Mouse (Mus musculus): ENCODE results near the gene Ppp1r15a. TPM values are rescaled to one million over a fixed set of nuclear protein-coding genes. Genes with fewer than 3 reads are reported as not detected.

The Ppp1r15a gene
- polyA plus RNA-seq, 1 experiment from 2014 or later = 17.1 TPM

DNA sequence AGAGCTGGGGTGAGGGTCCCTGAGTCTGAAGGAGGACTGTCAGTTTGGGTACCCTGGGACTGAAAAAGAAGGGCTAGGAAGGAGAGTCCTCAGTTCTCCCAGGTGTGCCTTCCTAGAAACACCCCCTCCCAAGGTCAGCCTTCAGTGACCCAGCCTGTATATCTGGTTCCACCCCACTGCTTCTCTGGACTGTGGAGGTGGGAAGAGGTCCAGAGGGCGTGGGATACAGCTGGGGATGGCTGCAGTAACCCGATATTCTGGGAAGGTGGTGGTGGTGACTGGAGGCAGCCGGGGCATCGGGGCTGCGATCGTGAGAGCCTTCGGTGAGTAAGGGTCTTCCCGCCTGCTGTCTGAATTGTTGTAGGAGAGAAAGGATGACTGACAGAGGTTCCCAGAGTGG, 28.7 kb upstream of the Ppp1r15a start, which contains the start of gene Hsd17b14:
Hsd17b14 (plus strand) TSS at position 150 of the 400 bp plus-strand sequence.
- ATAC-seq (ENCODE audit: low FRiP score) = no peak
- Histone ChIP-seq H3K4me1 (ENCODE audit: control insufficient read depth, insufficient read depth, low read length) (no peaks in the 10 kb centered on the region), H3K27ac (ENCODE audit: low read depth, low read length) (no peak within 1 kb of the TSS), H3K4me2 (no peak within 1 kb of the TSS), H3K4me3 (ENCODE audit: low read depth, low read length) (no peak within 1 kb of the TSS), H3K9ac (ENCODE audit: low read length) (no peak within 1 kb of the TSS), H3K27me3 (ENCODE audit: control insufficient read depth, insufficient read depth, low read length) (no peaks in the 10 kb centered on the region), H3K9me3 (ENCODE audit: control insufficient read depth, low read length) (no peaks in the 10 kb centered on the region), H3K36me3 (ENCODE audit: control insufficient read depth, insufficient read depth, low read length) (no peaks in the 10 kb centered on the region)
- no peak for DNase-seq (ENCODE audit: low spot score, missing footprints)
- WGBS = 47% methylated on average over 8 of the region's 8 CpGs

GRCm38 (mm10) chr7:45553990-45554389, 27.9 kb upstream of the Ppp1r15a start:
- Histone ChIP-seq H3K4me3 (ENCODE audit: low read depth, low read length) (no peak overlapping the region), H3K4me2 (no peak overlapping the region), H3K9me3 (ENCODE audit: control insufficient read depth, low read length) (no peaks in the 10 kb centered on the region), H3K27me3 (ENCODE audit: control insufficient read depth, insufficient read depth, low read length) (no peaks in the 10 kb centered on the region), H3K36me3 (ENCODE audit: control insufficient read depth, insufficient read depth, low read length) (no peaks in the 10 kb centered on the region), H3K4me1 (ENCODE audit: control insufficient read depth, insufficient read depth, low read length) (no peaks in the 10 kb centered on the region), H3K27ac (ENCODE audit: low read depth, low read length) (no peak overlapping the region), H3K9ac (ENCODE audit: low read length) (no peak overlapping the region)
- ATAC-seq (ENCODE audit: low FRiP score) = no peak
- 91% methylated on average over 2 of the region's 2 CpGs for WGBS
- no peak for DNase-seq (ENCODE audit: low spot score, missing footprints)

DNA sequence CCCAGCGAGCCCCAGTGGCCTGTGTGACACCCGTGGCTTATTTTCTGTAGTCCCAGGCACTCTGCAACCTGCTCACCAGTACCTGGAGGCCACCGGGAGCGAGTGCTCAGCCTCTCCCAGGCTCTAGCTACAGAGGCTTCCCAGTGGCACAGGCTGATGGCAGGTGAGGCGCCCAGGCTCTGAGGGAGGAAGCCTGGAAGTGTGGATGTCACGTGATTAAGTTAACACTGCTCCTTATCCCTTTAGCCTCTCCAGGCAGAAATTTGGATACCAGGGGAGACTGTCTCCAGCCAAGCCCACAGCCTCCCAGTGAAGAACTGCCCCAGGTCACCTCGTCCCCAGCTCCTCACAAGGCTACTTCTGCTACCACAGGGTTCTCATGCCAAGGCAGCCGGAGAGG, 27.5 kb upstream of the Ppp1r15a start:
- Histone ChIP-seq H3K4me1 (ENCODE audit: control insufficient read depth, insufficient read depth, low read length) (no peaks in the 10 kb centered on the region), H3K27ac (ENCODE audit: low read depth, low read length) (no peak overlapping the region), H3K27me3 (ENCODE audit: control insufficient read depth, insufficient read depth, low read length) (no peaks in the 10 kb centered on the region), H3K36me3 (ENCODE audit: control insufficient read depth, insufficient read depth, low read length) (no peaks in the 10 kb centered on the region), H3K4me2 (no peak overlapping the region), H3K9ac (ENCODE audit: low read length) (no peak overlapping the region), H3K4me3 (ENCODE audit: low read depth, low read length) (no peak overlapping the region), H3K9me3 (ENCODE audit: control insufficient read depth, low read length) (no peaks in the 10 kb centered on the region)
- DNase-seq (ENCODE audit: low spot score, missing footprints) (no peak), ATAC-seq (ENCODE audit: low FRiP score) (no peak)
- 71% methylated on average over 8 of the region's 8 CpGs for WGBS

DNA sequence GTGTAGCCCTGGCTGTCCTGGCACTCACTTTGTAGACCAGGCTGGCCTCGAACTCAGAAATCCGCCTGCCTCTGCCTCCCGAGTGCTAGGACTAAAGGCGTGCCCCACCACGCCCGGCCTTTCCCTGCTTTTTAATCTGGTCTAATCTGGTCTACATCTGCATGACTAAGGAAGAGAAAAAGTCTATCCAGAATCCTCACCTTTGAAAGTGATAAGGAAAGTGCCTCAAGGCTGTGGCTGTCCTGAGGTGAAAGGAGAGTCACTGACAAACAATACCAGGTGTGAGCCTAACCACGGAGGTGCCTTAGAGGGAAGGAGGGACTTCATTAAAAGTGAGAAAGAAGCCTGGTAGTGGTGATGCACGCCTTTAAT, 25.4 kb upstream of the Ppp1r15a start:
- H3K4me2 ChIP-seq = no peak overlapping the region
- DNase-seq (ENCODE audit: low spot score, missing footprints) = no peak
- no peaks in the 10 kb centered on the region for H3K27me3 ChIP-seq (ENCODE audit: control insufficient read depth, insufficient read depth, low read length)
- H3K4me1 ChIP-seq (ENCODE audit: control insufficient read depth, insufficient read depth, low read length) = no peaks in the 10 kb centered on the region
- WGBS = 90% methylated on average over 8 of the region's 8 CpGs
- no peaks in the 10 kb centered on the region for H3K36me3 ChIP-seq (ENCODE audit: control insufficient read depth, insufficient read depth, low read length)
- H3K9me3 ChIP-seq (ENCODE audit: control insufficient read depth, low read length) = no peaks in the 10 kb centered on the region
- H3K9ac ChIP-seq (ENCODE audit: low read length) = no peak overlapping the region
- no peak for ATAC-seq (ENCODE audit: low FRiP score)
- H3K27ac ChIP-seq (ENCODE audit: low read depth, low read length) = no peak overlapping the region
- H3K4me3 ChIP-seq (ENCODE audit: low read depth, low read length) = no peak overlapping the region

DNA sequence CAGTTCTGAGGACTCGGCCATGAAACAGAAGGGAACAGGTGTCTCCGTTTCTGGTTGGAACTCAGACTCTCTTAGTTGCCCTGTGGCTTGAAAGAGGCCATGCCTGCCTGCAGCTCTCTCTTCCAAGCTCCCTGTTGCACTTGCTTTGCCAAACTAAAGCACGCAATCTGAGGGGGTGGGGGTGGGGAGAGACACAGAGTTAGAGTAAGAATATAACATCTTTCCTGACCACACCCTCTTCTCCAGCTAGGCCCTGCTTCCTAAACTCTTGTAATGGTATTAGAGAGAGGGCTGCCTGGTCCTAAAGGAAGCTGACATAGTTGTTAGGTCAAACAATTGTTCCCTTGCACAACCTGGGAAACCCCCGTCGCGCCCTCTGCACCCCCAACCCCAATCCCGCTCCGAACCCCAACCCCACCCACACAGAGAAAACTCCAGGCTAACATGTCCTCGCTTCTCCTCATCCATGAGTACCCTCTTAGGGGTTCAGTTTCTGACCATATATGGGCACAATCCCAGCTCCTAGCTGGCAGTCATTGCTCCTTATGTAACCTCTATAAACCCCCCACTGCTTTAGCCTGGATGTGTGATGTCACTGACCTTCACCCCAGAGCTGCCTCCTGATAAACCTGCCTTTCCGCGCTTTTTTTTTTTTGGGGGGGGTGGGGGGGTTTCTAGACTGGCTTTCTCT, 24.9 kb upstream of the Ppp1r15a start:
- WGBS = 83% methylated on average over 11 of the region's 11 CpGs
- H3K9me3 ChIP-seq (ENCODE audit: control insufficient read depth, low read length) = no peaks in the 10 kb centered on the region

DNA sequence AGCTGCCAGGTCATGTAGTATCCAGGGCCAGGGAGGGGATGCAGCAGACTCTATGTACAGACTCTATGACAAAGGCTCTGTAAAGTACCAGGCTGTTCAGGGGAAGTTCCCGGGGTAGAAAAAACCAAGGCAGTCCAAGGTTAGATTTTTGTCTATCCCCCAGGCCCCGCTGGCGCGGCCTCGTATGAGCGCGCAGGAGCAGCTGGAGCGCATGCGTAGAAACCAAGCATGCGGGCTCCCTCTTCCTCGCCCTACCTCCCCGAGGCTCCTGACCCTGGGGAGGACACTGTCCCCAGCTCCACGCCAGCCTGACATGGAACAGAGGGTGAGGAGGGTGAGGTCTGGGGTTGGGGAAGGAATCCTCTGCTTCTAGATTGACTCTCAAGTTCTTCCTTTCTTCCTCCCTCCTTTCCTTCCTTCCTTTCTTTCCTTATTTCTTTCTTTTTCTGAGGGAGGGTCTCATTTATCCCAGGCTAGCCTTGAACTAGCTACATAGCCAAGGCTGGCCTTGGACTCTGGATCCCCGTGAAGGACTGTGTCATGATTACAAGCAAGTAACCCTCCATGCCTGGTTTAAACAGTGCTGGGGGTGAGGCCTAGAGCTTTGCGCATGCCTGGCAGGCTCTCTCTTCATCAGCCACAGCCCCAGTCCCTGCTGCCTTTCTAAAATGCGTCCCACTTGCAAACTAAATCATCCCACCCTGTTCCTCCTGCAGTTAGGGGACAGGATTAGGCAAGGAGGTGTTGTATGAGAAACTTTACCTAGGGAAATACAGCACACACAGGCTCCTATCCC, 23.8 kb upstream of the Ppp1r15a start:
- H3K4me2 ChIP-seq = no peak overlapping the region
- H3K9me3 ChIP-seq (ENCODE audit: control insufficient read depth, low read length) = no peaks in the 10 kb centered on the region
- no peak for ATAC-seq (ENCODE audit: low FRiP score)
- no peak overlapping the region for H3K4me3 ChIP-seq (ENCODE audit: low read depth, low read length)
- no peaks in the 10 kb centered on the region for H3K36me3 ChIP-seq (ENCODE audit: control insufficient read depth, insufficient read depth, low read length)
- DNase-seq (ENCODE audit: low spot score, missing footprints) = no peak
- no peak overlapping the region for H3K27ac ChIP-seq (ENCODE audit: low read depth, low read length)
- H3K4me1 ChIP-seq (ENCODE audit: control insufficient read depth, insufficient read depth, low read length) = no peaks in the 10 kb centered on the region
- no peaks in the 10 kb centered on the region for H3K27me3 ChIP-seq (ENCODE audit: control insufficient read depth, insufficient read depth, low read length)
- WGBS = 87% methylated on average over 16 of the region's 16 CpGs
- no peak overlapping the region for H3K9ac ChIP-seq (ENCODE audit: low read length)

More for the DNA sequence above, 24.9 kb upstream of the Ppp1r15a start:
- Histone ChIP-seq H3K9ac (ENCODE audit: low read length) (no peak overlapping the region), H3K27me3 (ENCODE audit: control insufficient read depth, insufficient read depth, low read length) (no peaks in the 10 kb centered on the region), H3K4me2 (no peak overlapping the region), H3K4me3 (ENCODE audit: low read depth, low read length) (no peak overlapping the region), H3K36me3 (ENCODE audit: control insufficient read depth, insufficient read depth, low read length) (no peaks in the 10 kb centered on the region), H3K4me1 (ENCODE audit: control insufficient read depth, insufficient read depth, low read length) (no peaks in the 10 kb centered on the region), H3K27ac (ENCODE audit: low read depth, low read length) (no peak overlapping the region)
- ATAC-seq (ENCODE audit: low FRiP score) = no peak
- no peak for DNase-seq (ENCODE audit: low spot score, missing footprints)

- no peaks in the 10 kb centered on the region for H3K36me3 ChIP-seq (ENCODE audit: control insufficient read depth, insufficient read depth, low read length)
- H3K9ac ChIP-seq (ENCODE audit: low read length) = no peak overlapping the region
- no peak overlapping the region for H3K4me3 ChIP-seq (ENCODE audit: low read depth, low read length)
- 87% methylated on average over 1 of the region's 1 CpGs for WGBS
- DNase-seq (ENCODE audit: low spot score, missing footprints) (no peak), ATAC-seq (ENCODE audit: low FRiP score) (no peak)
- no peaks in the 10 kb centered on the region for H3K9me3 ChIP-seq (ENCODE audit: control insufficient read depth, low read length)
- H3K27ac ChIP-seq (ENCODE audit: low read depth, low read length) = no peak overlapping the region
- H3K4me1 ChIP-seq (ENCODE audit: control insufficient read depth, insufficient read depth, low read length) = no peaks in the 10 kb centered on the region
- H3K27me3 ChIP-seq (ENCODE audit: control insufficient read depth, insufficient read depth, low read length) = no peaks in the 10 kb centered on the region
- no peak overlapping the region for H3K4me2 ChIP-seq
Observed at GRCm38 (mm10) chr7:45544525-45544924, 18.5 kb upstream of the Ppp1r15a start.

DNA sequence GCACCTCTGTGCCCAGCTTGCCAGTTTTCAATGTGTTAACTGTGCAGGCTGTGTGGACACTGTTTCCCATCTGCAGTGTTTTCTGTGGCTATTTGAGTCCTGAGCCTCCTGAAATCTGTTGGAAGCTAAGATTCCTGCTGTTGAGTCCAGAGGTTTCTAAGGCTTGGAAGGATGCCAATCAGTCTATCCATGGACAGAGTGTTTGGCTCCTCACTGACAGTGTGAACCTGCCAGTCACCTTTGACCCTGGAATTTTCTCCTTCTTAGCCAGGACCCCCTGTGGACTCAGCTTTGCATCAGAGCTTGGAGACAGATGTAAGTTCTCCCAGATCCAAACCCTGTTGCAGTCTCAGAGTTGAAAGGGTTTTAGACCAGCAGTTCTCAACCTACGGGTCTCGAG, 14.1 kb upstream of the Ppp1r15a start:
- Histone ChIP-seq H3K4me1 (ENCODE audit: control insufficient read depth, insufficient read depth, low read length) (peaks cover 4% of the 10 kb centered on the region), H3K36me3 (ENCODE audit: control insufficient read depth, insufficient read depth, low read length) (no peaks in the 10 kb centered on the region), H3K27ac (ENCODE audit: low read depth, low read length) (no peak overlapping the region), H3K9me3 (ENCODE audit: control insufficient read depth, low read length) (no peaks in the 10 kb centered on the region), H3K27me3 (ENCODE audit: control insufficient read depth, insufficient read depth, low read length) (no peaks in the 10 kb centered on the region), H3K4me3 (ENCODE audit: low read depth, low read length) (no peak overlapping the region), H3K9ac (ENCODE audit: low read length) (no peak overlapping the region), H3K4me2 (no peak overlapping the region)
- ATAC-seq (ENCODE audit: low FRiP score) (no peak), DNase-seq (ENCODE audit: low spot score, missing footprints) (no peak)
- 76% methylated on average over 2 of the region's 2 CpGs for WGBS

- peak; percentile 27; the same call in 1 of the 2 replicates for ATAC-seq (ENCODE audit: low FRiP score)
Observed at GRCm38 (mm10) chr7:45539095-45539494, 13.0 kb upstream of the Ppp1r15a start.

More at GRCm38 (mm10) chr7:45539095-45539494, 13.0 kb upstream of the Ppp1r15a start:
- H3K36me3 ChIP-seq (ENCODE audit: control insufficient read depth, insufficient read depth, low read length) = no peaks in the 10 kb centered on the region
- no peak overlapping the region for H3K27ac ChIP-seq (ENCODE audit: low read depth, low read length)
- H3K4me1 ChIP-seq (ENCODE audit: control insufficient read depth, insufficient read depth, low read length) = peaks cover 4% of the 10 kb centered on the region
- no peak overlapping the region for H3K4me2 ChIP-seq
- H3K4me3 ChIP-seq (ENCODE audit: low read depth, low read length) = no peak overlapping the region
- H3K9ac ChIP-seq (ENCODE audit: low read length) = no peak overlapping the region
- 88% methylated on average over 3 of the region's 3 CpGs for WGBS
- H3K9me3 ChIP-seq (ENCODE audit: control insufficient read depth, low read length) = no peaks in the 10 kb centered on the region
- H3K27me3 ChIP-seq (ENCODE audit: control insufficient read depth, insufficient read depth, low read length) = no peaks in the 10 kb centered on the region
- DNase-seq (ENCODE audit: low spot score, missing footprints) = no peak
